Mouse (Mus musculus): ENCODE measurements at regions not wholly inside any gene's neighbourhood (a gene's known extent, or its start where the extent isn't known, plus 50 kb on each side); places are given as distances from the start of the nearest gene placed in this dataset.
"Not testable (repeated sequence)": the region's sequence is repeated elsewhere in the genome, so short reads cannot be mapped to it uniquely, and the experiment has no call there.

DNA sequence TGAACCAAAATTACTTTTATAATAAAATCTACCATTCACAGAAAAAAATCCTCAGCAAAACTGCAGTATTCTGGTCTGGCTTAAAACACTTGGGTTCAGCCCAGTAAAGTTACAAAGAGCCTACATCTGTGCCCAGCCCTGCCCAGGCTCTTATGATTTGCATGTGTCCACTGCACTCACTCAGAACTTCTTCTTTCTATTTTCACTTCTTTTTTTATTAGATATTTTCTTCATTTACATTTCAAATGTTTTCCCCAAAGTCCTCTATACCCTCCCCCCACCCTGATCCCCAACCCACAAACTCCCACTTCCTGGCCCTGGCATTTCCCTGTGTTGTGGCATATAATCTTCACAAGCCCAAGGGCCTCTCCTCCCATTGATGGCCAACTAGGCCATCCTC is 1442.4 kb upstream of the Tacstd2 start:
- no peak for DNase-seq
- intact Hi-C loops (cut with DNase I): no loop called here

DNA sequence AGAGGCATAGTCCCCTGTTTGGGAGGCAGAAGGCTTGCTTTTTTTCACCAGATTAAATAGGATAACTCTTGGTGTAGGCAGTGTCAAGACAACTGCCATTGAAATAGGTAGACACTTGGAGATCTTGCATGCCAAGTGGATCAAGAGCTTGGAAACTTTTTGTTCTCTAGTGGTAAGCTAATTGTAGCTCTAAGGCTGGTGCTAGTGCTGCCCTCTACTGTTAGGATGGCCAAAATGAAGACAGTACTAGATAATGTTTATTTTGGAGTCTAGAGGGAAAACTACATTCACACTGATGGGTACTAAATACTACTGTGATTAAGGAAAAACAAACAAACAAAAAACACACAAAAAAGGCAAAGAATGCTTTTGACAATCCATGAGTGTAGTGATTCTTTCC is 1428.4 kb upstream of the Tacstd2 start:
- intact Hi-C loops (cut with DNase I): no loop called here
- no peak for DNase-seq

DNA sequence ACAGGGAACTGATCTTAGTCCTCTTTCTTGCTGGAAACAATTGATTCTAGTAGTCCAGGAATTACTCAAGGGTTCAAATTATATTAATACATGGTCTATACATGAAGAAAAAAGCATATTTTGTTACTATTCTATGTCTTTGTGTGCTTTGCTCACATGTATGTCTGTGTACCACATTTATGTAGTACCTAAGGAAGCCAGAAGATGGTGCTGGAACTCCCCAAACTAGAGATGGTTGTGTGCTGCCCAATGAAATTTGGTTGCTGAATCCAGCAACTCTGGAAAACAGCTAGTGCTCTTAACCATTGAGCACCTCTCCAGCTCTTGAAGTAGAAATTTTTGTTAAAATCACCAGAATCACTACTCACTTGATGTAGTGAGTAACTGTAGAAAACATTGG is 1402.5 kb upstream of the Tacstd2 start:
- intact Hi-C loops (cut with DNase I); DNase-seq: not testable (repeated sequence)

DNA sequence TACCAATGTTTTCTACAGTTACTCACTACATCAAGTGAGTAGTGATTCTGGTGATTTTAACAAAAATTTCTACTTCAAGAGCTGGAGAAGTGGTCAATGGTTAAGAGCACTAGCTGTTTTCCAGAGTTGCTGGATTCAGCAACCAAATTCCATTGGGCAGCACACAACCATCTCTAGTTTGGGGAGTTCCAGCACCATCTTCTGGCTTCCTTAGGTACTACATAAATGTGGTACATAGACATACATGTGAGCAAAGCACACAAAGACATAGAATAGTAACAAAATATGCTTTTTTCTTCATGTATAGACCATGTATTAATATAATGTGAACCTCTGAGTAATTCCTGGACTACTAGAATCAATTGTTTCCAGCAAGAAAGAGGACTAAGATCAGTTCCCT is 1396.3 kb upstream of the Tacstd2 start:
- intact Hi-C loops (cut with DNase I); DNase-seq: not testable (repeated sequence)

DNA sequence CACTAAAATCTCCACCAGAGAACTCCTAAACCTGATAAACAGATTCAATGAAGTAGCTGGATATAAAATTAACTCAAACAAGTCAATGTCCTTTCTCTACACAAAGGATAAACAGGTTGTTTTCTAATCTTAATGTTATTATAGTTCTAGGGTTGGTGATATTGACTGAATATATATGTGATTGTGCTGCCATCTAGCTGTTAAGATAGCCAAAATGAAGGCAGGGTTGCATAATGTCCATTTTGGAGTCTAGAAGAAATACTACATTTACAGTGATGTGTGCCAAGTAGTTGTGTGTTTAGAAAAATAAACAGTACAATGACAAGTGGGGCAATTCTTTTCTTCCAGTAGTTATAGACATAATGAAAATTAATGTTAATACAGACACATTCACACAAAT is 1379.9 kb upstream of the Tacstd2 start:
- intact Hi-C loops (cut with DNase I): no loop called here
- DNase-seq: no peak

DNA sequence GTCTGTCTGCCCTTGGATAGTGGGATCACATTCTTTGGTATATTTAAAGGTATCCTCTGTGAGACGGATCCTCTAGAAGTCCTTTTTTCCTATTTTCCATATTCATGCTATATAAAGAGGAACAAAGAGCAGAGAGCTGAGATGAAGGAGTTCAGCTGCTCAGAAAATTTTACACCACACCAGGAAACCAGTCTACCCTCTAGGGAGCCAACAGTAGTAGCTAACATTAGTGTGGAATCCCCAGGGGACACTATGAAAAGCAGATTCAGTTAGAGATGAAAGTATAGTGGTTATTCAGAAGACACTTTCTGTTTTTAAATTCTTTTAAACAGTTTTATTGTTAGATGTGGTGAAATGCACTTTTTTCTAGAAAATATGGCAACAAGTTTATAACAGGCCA is 1348.5 kb upstream of the Tacstd2 start:
- no peak for DNase-seq
- intact Hi-C loops (cut with DNase I): no loop called here

DNA sequence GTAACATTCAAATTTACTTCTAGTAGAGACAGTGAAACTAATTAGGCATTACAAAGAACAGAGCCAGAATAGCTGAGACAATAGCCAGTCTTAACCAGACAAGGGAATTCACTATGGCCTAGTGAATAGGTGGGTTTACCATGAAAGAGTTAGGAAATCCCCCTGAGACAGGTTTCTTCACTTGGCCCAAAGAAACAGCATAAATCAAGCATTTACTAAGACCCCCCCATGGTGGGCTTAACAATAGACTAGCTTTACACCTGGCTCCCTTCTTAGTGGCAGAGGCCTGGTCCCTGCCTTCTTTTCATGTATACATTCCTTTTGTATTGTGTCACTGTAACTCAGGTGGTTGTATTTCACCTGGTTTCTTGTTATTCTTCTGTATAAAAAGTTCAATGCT is 1317.2 kb upstream of the Tacstd2 start:
- intact Hi-C loops (cut with DNase I); DNase-seq: not testable (repeated sequence)

DNA sequence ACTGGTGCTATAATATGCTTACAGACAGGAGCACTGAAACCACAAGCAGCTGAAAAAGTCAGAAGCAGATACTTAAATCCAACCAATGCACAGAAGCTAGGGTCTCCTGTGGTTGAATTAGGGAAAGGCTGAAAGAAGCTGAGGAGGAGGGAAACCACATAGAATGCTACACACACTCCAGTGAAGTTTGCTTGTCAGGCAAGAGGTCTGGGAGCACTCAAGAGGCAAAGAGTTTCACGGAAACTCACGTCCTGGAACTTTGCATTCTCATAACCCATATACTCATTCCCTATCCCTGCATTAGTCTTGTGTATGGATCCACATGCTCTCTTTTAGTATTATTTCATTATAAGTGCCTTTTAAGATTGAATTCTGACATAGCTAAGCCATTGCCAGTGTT is 1316.7 kb upstream of the Tacstd2 start:
- intact Hi-C loops (cut with DNase I): no loop called here
- no peak for DNase-seq

DNA sequence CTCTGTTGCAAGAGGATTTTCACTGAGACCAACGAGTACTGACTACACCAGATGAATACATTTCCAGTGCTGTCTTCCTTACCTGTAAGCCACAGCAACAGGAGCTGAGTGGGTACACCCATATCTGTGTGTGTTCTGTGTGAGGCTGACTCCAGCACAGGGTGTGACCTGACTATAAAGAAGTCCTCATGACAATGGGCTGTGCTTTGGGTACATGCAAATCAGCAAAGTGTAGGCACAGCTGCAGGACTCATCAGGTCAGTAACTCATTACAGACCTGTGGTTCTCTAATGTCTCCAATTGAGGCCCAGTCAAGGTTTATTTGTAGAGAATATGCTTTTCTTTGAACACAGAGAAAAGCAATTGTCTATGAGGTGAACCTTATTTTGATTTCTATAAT is 1299.6 kb upstream of the Tacstd2 start:
- no peak for DNase-seq
- intact Hi-C loops (cut with DNase I): no loop called here

DNA sequence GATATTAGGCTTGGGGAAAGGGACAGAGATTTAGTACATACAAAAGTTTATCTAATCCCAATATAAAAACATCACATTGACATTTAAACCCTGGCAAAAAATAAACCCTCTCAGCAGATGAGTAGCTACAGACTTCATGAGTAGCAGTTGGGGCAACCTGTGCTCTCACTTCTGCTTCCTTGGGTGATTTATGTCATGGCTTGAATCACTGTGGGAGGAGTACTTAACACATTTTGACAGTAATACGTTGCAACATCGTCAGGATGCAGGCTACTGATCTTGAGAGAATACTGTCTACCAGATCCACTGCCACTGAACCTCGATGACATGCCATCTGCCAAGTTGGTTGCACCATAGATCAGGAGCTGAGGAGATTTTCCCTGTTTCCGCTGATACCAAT is 1299.0 kb upstream of the Tacstd2 start:
- intact Hi-C loops (cut with DNase I): no loop called here

DNA sequence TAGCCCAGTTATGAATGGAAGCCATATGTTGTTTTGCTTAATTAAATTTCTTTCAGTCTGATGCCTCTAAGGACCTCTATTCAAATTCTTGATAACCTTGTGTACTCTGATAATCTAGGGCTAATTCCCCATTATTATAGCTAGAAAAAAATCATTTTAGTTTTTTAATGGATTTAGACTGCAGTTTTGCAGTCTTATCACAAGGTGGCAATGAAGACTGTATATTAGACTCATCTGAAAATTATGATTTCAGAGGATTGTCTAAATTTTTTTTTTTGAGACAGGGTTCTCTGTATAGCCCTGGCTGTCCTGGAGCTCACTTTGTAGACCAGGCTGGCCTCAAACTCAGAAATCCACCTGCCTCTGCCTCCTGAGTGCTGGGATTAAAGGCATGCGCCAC is 1292.9 kb upstream of the Tacstd2 start:
- intact Hi-C loops (cut with DNase I); DNase-seq: not testable (repeated sequence)

More for the DNA sequence above, 1299.0 kb upstream of the Tacstd2 start:
- no peak for DNase-seq

DNA sequence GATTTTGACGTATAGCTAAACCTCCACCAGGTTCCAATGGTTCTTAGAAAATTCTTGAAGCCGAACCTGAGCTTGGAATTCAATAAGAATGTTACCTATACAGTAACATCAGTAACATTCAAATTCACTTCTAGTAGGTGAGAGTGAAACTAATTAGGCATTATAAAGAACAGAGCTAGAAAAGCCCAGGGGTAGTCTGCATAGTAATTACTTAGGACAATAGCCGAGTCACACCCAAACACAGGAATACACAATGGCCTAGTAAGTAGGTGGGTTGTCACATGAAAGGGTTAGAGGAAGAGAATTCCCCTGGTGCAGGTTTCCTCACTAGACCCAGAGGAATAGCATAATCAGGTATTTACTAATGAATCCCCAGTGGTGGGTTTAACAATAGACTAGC is 1277.8 kb upstream of the Tacstd2 start:
- DNase-seq: no peak
- intact Hi-C loops (cut with DNase I): no loop called here

DNA sequence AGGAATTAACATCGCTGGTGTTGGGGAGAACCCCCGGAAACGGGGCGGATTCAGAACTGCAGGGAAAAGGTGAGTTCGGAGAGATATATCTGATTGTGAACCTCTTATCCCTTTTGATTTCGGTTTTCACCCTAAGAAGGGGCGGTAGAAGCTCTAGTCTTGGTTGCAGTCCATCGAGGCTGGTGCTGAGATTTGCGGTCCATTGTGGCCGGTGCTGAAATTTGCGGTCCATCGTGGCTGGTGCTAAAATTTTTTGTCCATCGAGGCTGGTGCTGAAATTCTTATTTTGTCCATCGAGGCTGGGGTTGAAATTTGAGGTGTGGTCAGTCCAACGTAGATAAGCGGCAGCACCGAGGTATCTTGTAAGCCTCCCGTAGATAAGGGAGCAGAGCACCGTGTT is 1263.6 kb upstream of the Tacstd2 start:
- DNase-seq; intact Hi-C loops (cut with DNase I): not testable (repeated sequence)

DNA sequence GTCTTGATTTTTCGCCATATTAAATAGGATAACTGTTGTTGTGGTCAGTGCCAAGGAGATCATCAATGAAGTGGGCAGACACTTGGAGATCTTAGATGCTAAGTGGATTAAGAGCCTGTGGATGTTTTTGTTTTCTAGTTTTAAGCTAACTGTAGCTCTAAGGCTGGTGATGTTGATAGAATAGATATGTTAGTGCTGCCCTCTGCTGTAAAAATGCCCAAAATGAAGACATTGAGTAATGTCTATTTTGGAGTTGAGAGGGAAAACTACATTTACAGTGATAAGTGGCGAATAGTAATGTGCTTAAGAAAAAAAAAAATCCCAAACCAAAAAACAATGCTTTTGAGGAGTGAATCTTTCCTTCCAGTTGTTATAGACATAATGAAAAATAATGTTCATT is 1235.9 kb upstream of the Tacstd2 start:
- intact Hi-C loops (cut with DNase I): no loop called here
- DNase-seq: no peak

DNA sequence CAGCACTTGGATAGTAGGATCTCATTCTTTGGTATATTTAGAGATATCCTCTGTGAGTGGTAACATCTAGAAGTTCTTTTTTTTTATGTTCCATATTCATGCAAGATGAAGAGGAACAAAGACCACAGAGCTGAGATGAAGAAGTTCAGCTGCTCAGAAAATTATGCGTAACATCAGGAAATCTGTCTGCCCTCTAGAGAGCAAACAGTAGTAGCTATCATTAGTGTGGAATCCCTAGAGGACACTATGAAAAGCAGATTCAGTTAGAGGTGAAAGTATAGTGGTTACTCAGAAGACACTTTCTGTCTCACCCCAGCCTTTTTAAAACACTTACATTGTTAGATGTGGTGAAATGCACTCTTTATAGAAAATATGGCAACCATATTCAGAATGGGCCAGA is 1214.9 kb upstream of the Tacstd2 start:
- no peak for DNase-seq
- intact Hi-C loops (cut with DNase I): no loop called here

DNA sequence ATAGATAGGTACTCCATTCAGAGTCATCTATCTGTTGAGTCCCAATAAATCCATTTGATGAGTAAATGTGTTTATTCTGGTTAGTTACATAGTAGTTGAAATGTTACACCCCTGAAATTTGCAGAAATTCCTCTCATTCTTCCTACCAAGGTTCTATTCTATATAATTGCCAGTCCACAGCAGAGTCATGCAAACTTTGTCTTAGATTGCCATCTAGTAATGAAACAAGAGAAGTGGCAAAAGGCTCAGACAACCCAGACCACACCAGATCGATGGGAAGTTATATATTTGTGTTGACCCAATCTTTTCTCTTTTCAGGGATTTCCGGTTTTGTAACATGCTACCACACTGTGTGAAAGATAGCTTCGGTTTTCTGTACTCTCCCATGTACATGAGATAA is 1214.1 kb upstream of the Tacstd2 start:
- intact Hi-C loops (cut with DNase I): no loop called here

DNA sequence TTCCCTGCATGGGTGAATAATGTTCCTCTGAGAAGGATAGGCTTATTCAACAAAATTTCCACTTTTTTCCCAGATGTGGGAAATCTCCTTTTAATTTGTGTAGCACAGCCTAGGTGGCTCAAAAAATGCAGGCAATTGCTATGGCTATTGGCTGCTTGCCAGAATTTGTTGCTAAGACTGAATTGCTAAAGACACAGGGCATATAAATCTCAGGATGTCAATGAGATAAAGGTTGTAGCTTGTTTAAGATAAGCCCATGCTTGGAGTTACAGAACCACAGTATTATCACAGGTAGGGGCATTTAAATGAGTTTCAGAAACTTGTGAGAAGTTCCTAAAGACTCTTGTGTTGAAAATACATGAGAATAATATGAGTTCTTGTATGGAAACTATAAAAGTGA is 1203.0 kb upstream of the Tacstd2 start:
- intact Hi-C loops (cut with DNase I): no loop called here
- DNase-seq: no peak

More for the DNA sequence above, 1214.1 kb upstream of the Tacstd2 start:
- no peak for DNase-seq

DNA sequence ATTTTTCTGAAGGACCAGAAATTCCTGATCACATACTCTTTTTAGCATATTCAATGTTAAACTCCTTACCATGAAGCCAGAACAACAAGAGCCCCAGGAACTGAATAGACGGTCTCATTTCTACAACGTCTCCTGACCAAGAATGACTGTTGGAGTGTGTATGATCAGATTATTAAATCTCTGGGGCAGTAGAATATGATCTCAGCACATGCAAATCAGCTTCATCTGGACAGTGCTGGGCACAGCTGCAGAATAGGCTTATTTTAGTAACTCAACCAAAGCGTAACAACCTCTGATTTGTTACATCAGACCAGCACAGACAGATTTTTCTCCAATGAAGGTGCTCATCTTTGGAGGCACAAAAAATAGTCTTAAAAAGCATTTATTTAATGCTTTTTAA is 1201.1 kb upstream of the Tacstd2 start:
- DNase-seq: no peak
- intact Hi-C loops (cut with DNase I): no loop called here

DNA sequence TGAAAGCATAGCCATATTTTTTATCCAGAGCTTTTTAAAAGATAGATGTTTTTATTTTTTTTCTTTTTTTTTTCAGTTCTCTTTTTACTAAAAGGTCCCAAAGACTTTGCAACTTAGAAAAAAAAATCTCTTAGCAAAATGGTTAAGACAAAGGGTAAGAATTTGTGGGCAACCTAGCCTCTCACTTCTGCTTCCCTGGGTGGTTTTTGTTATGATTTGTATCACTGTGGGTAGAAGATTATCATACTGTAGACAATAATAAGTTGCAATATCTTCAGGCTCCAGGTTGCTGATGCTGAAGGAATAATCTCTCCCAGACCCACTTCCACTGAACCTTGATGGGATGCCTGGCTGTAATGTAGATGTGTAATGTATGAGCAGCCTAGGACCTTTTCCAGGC is 1200.5 kb upstream of the Tacstd2 start:
- intact Hi-C loops (cut with DNase I): no loop called here

DNA sequence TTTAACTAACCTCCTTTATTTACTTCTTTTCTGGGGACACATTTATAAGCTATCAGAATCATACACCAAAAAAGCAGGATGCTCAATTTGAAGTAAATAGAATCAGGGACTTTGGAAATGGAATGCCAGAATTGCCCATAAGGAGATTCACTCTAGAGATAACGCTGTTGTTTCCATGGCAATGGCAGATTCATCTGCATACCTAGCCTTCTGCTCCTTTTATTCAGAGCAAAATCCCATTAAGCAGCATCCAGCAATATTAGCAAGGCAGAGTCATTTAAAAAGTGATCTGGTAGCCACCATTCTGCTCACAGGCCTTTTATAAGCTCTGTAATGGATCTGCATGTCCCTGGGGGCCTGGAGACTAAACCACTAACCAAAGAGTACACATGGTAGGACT is 1175.5 kb upstream of the Tacstd2 start:
- intact Hi-C loops (cut with DNase I); DNase-seq: not testable (repeated sequence)

More for the DNA sequence above, 1200.5 kb upstream of the Tacstd2 start:
- DNase-seq: no peak

DNA sequence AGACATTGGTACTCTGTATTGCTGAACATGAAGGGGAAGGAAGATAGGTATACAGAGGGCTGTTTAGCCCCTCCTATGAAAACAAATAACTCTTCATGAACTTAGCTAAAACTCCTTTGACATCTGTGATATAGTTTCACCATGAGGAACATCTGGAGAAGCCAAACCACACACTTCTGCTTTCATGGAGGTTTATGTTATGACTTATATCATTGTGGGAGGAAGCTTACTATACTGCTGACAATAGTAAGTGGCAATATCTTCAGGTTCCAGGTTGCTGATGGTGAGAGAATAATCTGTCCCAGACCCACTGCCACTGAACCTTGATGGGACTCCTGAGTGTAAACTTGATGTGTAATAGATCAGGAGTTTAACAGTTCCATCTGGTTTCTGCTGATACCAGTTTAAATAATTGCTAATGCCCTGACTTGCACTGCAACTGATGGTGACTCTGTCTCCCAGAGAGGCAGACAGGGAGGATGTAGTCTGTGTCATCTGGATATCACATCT is 1168.8 kb upstream of the Tacstd2 start:
- DNase-seq: not testable (repeated sequence)

DNA sequence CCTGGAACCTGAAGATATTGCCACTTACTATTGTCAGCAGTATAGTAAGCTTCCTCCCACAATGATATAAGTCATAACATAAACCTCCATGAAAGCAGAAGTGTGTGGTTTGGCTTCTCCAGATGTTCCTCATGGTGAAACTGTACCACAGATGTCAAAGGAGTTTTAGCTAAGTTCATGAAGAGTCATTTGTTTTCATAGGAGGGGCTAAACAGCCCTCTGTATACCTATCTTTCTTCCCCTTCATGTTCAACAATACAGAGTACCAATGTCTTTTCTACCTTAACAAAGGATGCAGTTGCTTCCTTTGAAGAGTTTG is 1145.2 kb upstream of the Tacstd2 start:
- DNase-seq; intact Hi-C loops (cut with DNase I): not testable (repeated sequence)

More for the DNA sequence above, 1168.8 kb upstream of the Tacstd2 start:
- intact Hi-C loops (cut with DNase I): not testable (repeated sequence)

DNA sequence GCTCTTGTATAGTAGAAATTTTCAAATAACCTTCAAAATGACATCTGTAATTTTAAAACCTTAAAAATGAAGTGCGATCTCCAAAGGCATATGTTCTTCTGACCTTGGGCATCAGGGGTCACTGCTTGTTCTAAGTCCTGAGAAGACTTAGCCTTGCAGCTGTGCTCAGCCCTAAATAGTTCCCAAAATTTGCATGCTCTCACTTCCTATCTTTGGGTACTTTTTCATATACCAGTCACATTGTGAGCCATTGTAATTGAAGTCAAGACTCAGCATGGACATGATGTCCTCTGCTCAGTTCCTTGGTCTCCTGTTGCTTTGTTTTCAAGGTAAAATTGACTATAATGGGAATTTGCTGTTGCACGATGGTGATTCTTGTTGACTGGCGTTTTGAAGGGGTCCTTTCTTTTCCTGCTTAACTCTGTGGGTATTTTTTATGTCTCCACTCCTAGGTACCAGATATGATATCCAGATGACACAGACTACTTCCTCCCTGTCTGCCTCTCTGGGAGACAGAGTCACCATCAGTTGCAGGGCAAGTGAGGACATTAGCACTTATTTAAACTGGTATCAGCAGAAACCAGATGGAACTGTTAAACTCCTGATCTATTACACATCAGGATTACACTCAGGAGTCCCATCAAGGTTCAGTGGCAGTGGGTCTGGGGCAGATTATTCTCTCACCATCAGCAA is 1144.6 kb upstream of the Tacstd2 start:
- DNase-seq: no peak
- intact Hi-C loops (cut with DNase I): no loop called here
